Mouse (Mus musculus) G1E (cell line): ENCODE measurements around the gene C2cd4d.

Source experiments
- CTCF ChIP-seq: IDR thresholded peaks from 2 replicates; pipeline ENCODE4 v1.5.1; 2012; ENCODE audit warnings: low read depth, low read length, inconsistent platforms, mixed read lengths
- GATA1 ChIP-seq: IDR thresholded peaks from 2 replicates; pipeline ENCODE4 v1.6.1; 2012; ENCODE audit warnings: borderline replicate concordance, low read length, inconsistent platforms, mixed read lengths
- TAL1 ChIP-seq: conservative IDR thresholded peaks from 2 replicates; pipeline ENCODE4 v1.6.1; 2012; ENCODE audit warnings: low read depth, low read length, inconsistent platforms, mixed read lengths

DNA sequence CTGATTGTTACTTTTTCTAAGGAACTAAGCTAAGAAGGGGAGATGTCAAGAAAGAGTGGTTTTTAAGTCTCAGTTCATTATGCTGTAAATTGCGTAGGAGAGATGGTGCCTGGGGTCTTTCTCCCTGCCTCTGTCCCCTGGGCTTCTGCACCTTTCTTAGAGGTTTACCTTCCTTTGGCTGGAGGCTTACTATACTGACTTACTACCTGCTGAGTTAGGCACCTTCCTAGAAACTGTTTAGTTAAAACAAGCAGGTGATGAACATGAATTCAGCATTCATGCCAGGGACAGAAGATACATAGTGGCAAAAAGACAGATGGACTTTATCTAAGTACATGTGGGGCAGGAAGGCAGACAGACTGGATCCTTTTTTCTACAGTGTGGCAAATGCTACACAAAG lies 34.1 kb downstream of the C2cd4d start:
- TF ChIP-seq CTCF, result no peak
- TF ChIP-seq GATA1, result no peak
- TF ChIP-seq TAL1, result no peak
